ENCODE assay signal across 18 mouse cellular contexts in the genomic region with DNA sequence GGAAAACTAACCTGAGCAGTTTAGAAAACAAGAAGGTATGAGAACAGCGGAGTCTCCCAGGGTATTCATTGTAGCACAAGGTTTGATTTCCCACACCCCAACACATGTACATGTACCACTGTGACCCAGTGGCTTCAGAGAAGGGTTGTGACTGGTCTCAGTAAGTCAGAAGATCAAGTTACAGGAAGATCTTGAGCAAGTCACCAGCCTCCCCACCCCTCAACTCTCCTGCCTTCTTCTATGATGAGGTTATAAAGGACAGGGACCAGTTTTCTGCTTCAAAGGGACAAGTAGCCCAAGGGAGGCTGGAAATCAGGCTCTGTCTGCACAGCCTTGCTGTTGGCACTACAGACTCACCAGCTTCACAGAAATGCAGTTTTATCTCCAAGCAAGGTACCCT. TPM values are rescaled to one million over a fixed set of nuclear protein-coding genes. Genes with fewer than 3 reads are reported as not detected.
"Had no signal": no experiment of that assay in that cellular context is flagged by ENCODE, and none has a peak within 500 bp of the region (broad histone marks: within the 10 kb centered on the region; RNA-seq: fewer than 3 reads in every experiment).

No protein-coding gene starts in this region.

- H3K27me3 ChIP-seq: midbrain, embryonic 12.5 days; neural tube, embryonic 13.5 days; neural tube, embryonic 15.5 days; stomach, embryonic 15.5 days had no signal

- H3K9me3 ChIP-seq: midbrain, embryonic 10.5 days; midbrain, embryonic 12.5 days; neural tube, embryonic 13.5 days; neural tube, embryonic 15.5 days; stomach, embryonic 15.5 days had no signal

- H3K27ac ChIP-seq: midbrain, embryonic 10.5 days; neural tube, embryonic 13.5 days; neural tube, embryonic 15.5 days; stomach, embryonic 15.5 days; stomach, postnatal 0 days had no signal

- H3K4me2 ChIP-seq: lung, embryonic 14.5 days; midbrain, embryonic 12.5 days; neural tube, embryonic 13.5 days; neural tube, embryonic 15.5 days; stomach, embryonic 15.5 days had no signal

- DNase-seq: lung, adult 18-20 months; lung, embryonic 14.5 days; lung, postnatal 10 days; lung, postnatal 4 days; midbrain, embryonic 14.5 days; right cerebral cortex, adult 18-20 months; right cerebral cortex, postnatal 25 days; right cerebral cortex, postnatal 4 days; thymus, adult 2 months; thymus, postnatal 25 days; thymus, postnatal 4 days had no signal

- H3K9ac ChIP-seq: lung, embryonic 14.5 days; midbrain, embryonic 12.5 days; neural tube, embryonic 13.5 days; neural tube, embryonic 15.5 days; stomach, embryonic 15.5 days had no signal

- H3K36me3 ChIP-seq: neural tube, embryonic 13.5 days; neural tube, embryonic 15.5 days; stomach, embryonic 15.5 days had no signal

- H3K4me3 ChIP-seq: midbrain, embryonic 10.5 days; midbrain, embryonic 12.5 days; neural tube, embryonic 13.5 days; neural tube, embryonic 15.5 days; stomach, embryonic 15.5 days had no signal

RNA-seq across cellular contexts. Expression of a gene that starts 21.3 kb away (rescaled TPM):
- total RNA-seq: monocyte, adult 5-6 weeks had no signal
